Mouse (Mus musculus) brain, embryonic 14.5 days (tissue): Measurements from ENCODE around the gene Clstn2.

Experiments used
- CTCF ChIP-seq: fragments of 200-500 bp; IDR thresholded peaks from 2 replicates; pipeline ENCODE4 v1.5.1; 2012; ENCODE audit warnings: inconsistent platforms, mild to moderate bottlenecking, moderate library complexity, borderline replicate concordance; ENCODE audit not compliant: insufficient read depth, insufficient read length; ENCODE audit errors: extremely low read depth
- POLR2A ChIP-seq: fragments of 200-500 bp; IDR thresholded peaks from 2 replicates; pipeline ENCODE4 v1.6.1; 2012; ENCODE audit warnings: mild to moderate bottlenecking, inconsistent platforms, borderline replicate concordance; ENCODE audit not compliant: poor library complexity, insufficient read depth, insufficient read length, severe bottlenecking; ENCODE audit errors: extremely low read depth

DNA sequence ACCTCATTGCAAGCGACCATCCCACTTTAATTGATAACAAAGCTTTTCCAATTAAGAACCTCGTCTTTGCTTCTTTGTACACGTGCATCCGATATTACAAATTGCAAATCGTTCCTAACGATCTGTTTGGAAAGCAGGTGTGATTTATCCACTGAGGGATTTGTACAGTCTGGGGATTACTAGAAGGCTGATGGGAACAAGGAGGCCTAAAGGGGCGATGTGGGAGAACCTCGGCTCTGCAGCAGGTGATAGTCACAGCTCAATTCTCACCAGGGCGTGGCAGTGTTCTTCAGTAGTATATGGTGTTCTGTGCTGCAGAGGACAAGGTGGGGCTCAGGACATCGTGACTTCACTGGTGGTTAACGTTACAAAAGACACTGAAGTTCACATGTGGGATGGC is 9.9 kb downstream of the Clstn2 start:
- TF ChIP-seq CTCF, result no peak
- TF ChIP-seq POLR2A, result no peak
